Mouse (Mus musculus) left cerebral cortex, postnatal 25 days (tissue): ENCODE results near the gene Sfrp2. TPM values are rescaled to one million over a fixed set of nuclear protein-coding genes. Genes with fewer than 3 reads are reported as not detected.

ENCODE experiments used
- DNase-seq, 2 experiments: peaks; one replicate each; pipeline ENCODE4 v3.0.0; 2022; ENCODE audit warnings: low spot score in 2 of 2, mixed read lengths in 1 of 2
- intact Hi-C: fragments of 180-260 bp; cut with DNase I; formaldehyde crosslinking; loops from one replicate; pipeline ENCODE4 v1.15.1; 2025
- total RNA-seq, 2 experiments: library from RNA; stranded (reverse); gene quantifications; 2 replicates each; pipeline ENCODE4 v1.2.3; 2021

Gene Sfrp2
- total RNA-seq, 2 experiments from 2014 or later: 2.4 to 2.5 TPM

GRCm38 (mm10) chr3:83768293-83769035 is 2.3 kb downstream of the Sfrp2 start:
- intact Hi-C loops: no loop called here
- no peak for DNase-seq

GRCm38 (mm10) chr3:83769036-83769410 is 2.9 kb downstream of the Sfrp2 start:
- no peak for DNase-seq
- intact Hi-C loops: no loop called here

- no peak for DNase-seq
- intact Hi-C loops: no loop called here
Measured at GRCm38 (mm10) chr3:83771160-83771869, 5.2 kb downstream of the Sfrp2 start.

- intact Hi-C loops: no loop called here
- no peak for DNase-seq
Measured at GRCm38 (mm10) chr3:83773281-83773680, 7.2 kb downstream of the Sfrp2 start.

- peak in 1 of 2 experiments; percentile 50 for DNase-seq
- intact Hi-C loops: no loop called here
Measured at GRCm38 (mm10) chr3:83775403-83775802, 9.3 kb downstream of the Sfrp2 start.

GRCm38 (mm10) chr3:83781460-83782222 is 15.5 kb downstream of the Sfrp2 start:
- intact Hi-C loops: no loop called here
- no peak for DNase-seq

GRCm38 (mm10) chr3:83783716-83784469 is 17.8 kb downstream of the Sfrp2 start:
- no peak for DNase-seq
- intact Hi-C loops: no loop called here

- DNase-seq: no peak
- intact Hi-C loops: no loop called here
Measured at GRCm38 (mm10) chr3:83784726-83785125, 18.6 kb downstream of the Sfrp2 start.

- intact Hi-C loops: no loop called here
- DNase-seq: no peak
Measured at GRCm38 (mm10) chr3:83787086-83787485, 21.0 kb downstream of the Sfrp2 start.

GRCm38 (mm10) chr3:83787776-83788305 is 21.7 kb downstream of the Sfrp2 start:
- DNase-seq: no peak
- intact Hi-C loops: no loop called here

- intact Hi-C loops: no loop called here
- DNase-seq: no peak
Measured at GRCm38 (mm10) chr3:83789651-83790451, 23.7 kb downstream of the Sfrp2 start.

GRCm38 (mm10) chr3:83791444-83791843 is 25.3 kb downstream of the Sfrp2 start:
- no peak for DNase-seq
- intact Hi-C loops: no loop called here

GRCm38 (mm10) chr3:83797098-83797497 is 31.0 kb downstream of the Sfrp2 start:
- DNase-seq: peak in 1 of 2 experiments; percentile 64
- intact Hi-C loops: no loop called here

GRCm38 (mm10) chr3:83797828-83798227 is 31.7 kb downstream of the Sfrp2 start:
- peak; percentile 30 to 58 for DNase-seq
- intact Hi-C loops: loop anchor here (2.0 kb wide), 1 partner anchor 101 kb away; no protein-coding TSS in a partner anchor

GRCm38 (mm10) chr3:83799486-83799885 is 33.4 kb downstream of the Sfrp2 start:
- intact Hi-C loops: loop anchor here (2.0 kb wide), 1 partner anchor 99 kb away; no protein-coding TSS in a partner anchor
- no peak for DNase-seq

- DNase-seq: no peak
- intact Hi-C loops: no loop called here
Measured at GRCm38 (mm10) chr3:83801649-83802155, 35.6 kb downstream of the Sfrp2 start.

GRCm38 (mm10) chr3:83808483-83808882 is 42.4 kb downstream of the Sfrp2 start:
- no peak for DNase-seq
- intact Hi-C loops: no loop called here

- no peak for DNase-seq
- intact Hi-C loops: no loop called here
Measured at GRCm38 (mm10) chr3:83811987-83812386, 45.9 kb downstream of the Sfrp2 start.
